Mouse (Mus musculus) layer of hippocampus, adult 9-10 months (tissue): ENCODE measurements around the gene Stpg4.

Experiments
- DNase-seq: peaks from one replicate; pipeline ENCODE4 v3.0.0; 2022; ENCODE audit warnings: low spot score

Gene Stpg4

GRCm38 (mm10) chr17:87350471-87351240, 76.9 kb downstream of the Stpg4 start:
- no peak for DNase-seq

DNA sequence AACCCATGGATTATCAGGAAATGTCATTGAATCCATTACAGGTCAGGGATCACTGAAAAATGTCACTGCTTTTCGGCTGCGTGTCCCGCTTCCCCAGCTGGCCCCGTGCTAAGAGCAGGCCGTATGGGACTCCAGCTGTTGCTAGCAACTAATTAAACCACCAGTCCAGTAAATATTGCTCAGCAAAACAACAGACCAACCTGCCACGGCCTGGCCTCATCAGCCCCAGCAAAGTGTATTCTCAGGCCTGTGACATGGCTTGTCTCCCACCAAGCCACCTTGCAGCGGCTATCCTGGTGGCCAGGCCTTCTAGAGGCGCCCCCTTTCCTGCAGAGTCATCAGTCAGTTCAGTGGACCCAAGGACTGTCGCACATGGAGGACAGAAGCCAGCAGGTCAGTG, 78.0 kb downstream of the Stpg4 start:
- DNase-seq = no peak

DNA sequence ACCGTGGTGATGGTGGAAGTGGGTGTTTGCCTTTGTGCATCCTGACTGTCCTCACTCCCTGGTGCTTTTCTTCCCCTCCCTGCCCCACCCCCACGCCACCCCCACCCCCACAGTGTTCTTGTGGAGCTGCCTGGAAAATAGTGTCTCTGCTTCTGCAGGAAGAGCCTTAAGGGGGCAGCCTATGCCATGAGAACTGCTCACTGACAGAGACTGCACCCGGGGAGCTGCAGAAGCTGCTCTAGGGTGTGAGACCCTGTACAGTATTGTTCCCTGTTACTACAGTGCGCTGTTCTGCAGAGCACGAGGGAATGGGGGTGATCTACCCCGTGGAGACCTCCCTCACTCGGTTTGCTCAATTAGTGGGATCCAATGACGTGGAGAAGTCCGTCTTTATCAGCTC, 78.5 kb downstream of the Stpg4 start:
- DNase-seq = no peak

GRCm38 (mm10) chr17:87348353-87348752, 79.2 kb downstream of the Stpg4 start:
- DNase-seq = no peak

GRCm38 (mm10) chr17:87345252-87345593, 82.3 kb downstream of the Stpg4 start:
- DNase-seq = no peak

- DNase-seq = no peak
Observed at GRCm38 (mm10) chr17:87344441-87345251, 82.9 kb downstream of the Stpg4 start.

GRCm38 (mm10) chr17:87343060-87343703, 84.4 kb downstream of the Stpg4 start:
- no peak for DNase-seq
